Mouse (Mus musculus) lung, postnatal 14 days (tissue): ENCODE data around the gene Fgd3.

Experiments
- DNase-seq: peaks from one replicate; pipeline ENCODE4 v3.0.0; 2021

Gene Fgd3

GRCm38 (mm10) chr13:49247232-49247739 lies 72.8 kb downstream of the Fgd3 start:
- DNase-seq, result no peak

- no peak for DNase-seq
These were observed 73.5 kb downstream of the Fgd3 start for GRCm38 (mm10) chr13:49246626-49247025.

GRCm38 (mm10) chr13:49246011-49246410 lies 74.1 kb downstream of the Fgd3 start:
- DNase-seq, result no peak

- no peak for DNase-seq
These were observed 74.9 kb downstream of the Fgd3 start for GRCm38 (mm10) chr13:49245251-49245650.

DNA sequence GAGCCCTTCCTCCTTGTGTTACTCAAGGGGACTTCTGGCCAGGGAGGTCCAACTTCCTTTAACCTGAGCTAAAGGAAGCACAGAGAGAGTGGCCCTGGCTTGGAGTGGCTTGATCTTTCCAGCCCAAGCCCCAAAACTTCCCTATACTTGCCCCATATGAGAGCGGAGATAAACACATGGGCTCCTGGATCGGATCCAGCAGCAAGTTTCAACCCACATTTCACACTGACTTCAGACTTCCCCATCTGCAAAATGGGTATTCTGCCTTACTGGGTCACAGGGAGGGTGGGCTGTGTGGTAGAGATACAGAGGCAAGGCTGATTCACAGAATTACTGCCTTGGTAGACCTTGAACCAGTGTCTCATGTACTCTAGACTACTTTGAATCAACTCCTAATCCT lies 76.6 kb downstream of the Fgd3 start:
- DNase-seq, result no peak

GRCm38 (mm10) chr13:49242321-49243065 lies 77.6 kb downstream of the Fgd3 start:
- DNase-seq, result peak; percentile 46

DNA sequence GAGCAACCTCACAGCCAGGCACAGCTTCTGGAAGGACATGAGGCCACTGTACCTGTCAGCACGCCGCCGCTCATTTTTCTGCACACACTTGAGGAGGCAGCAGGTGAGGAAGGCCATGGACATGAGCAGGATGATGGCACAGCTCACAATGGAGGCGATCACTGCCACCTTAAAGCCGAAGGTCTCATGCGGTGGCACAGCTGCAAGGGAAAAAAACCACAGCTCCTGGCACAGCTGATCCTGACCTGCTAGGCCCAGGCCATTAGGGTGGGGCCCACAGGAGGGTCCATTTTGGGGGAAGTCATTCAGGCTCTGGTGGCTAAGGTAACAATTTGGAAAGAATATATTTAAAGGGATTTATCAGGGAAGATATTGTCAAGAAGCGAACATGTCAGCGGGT lies 81.4 kb downstream of the Fgd3 start:
- no peak for DNase-seq

DNA sequence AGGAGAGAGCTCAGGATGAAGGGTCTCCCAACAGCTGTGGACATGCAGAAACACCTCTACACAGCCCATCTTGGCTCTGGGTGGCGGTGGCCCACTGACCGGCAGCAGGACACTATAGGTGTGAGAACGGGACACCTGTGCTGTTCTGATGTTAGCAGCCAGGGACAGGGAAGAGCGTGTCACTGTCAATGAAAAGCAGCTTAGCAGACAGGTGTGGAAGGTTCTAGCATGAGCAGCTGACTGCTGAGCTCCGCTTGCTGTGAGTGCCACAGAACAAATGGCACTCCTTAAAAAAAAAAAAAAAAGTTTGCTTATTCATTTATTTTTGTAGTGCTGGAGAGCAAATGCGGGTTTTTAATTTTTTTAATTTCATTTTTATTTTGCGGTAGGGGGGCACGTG lies 82.5 kb downstream of the Fgd3 start:
- no peak for DNase-seq

GRCm38 (mm10) chr13:49234711-49235110 lies 85.4 kb downstream of the Fgd3 start:
- no peak for DNase-seq

DNA sequence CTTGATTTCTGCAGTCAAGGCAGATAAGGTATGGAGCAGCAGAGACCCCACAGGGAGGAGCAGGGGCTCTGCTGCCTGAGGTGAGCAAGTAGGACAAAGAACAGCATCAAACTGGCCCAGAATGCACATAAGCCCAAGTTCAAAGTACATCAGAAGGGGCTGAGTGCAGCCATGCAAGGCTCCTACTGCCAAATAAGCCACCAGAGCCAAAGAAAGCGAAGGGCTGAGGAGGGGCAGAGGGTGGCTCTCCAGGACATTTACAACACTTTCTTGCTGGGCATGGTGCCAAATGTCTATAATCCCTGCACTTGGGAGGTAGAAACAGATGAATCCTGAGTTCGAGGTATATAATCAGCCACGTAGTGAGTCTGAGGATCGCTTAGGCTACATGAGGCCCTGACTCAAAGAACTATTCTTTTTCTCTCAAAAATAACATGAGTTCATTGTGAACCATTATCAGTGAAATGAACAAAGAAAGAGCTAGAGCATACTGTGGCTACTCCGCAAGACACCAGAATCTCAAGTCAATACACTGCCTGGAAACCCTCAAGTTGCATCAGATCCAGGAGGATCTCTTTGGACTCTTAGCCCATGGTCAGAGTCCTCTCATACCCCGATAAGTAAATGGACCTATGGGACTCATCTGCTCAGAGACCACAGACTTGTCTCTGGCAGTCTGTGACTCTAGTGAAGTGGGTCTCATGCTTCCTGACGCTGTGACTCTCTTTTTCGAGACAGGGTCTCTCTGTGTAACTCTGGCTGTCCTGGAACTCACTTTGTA lies 86.1 kb downstream of the Fgd3 start:
- DNase-seq, result no peak

- no peak for DNase-seq
These were observed 94.5 kb downstream of the Fgd3 start for GRCm38 (mm10) chr13:49225633-49226032.

DNA sequence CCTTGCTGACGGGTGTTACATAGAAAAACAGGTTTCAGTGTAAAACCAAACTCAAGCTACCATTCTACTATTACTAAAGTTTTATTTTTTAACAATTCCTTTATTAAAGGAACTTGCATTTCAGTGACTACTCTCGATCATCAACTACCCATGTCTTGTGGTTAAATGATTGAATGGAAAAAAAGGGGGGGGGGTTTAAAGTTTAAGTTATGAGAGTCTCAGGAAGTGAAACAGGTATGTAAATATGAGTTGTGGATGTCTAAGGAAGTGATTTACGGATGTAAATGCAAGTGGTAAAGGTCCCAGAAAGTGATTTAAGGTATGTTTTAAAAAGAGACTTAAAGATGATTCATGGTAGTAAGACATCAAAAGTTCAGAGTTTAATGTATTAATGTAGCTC lies 95.0 kb downstream of the Fgd3 start:
- no peak for DNase-seq

DNA sequence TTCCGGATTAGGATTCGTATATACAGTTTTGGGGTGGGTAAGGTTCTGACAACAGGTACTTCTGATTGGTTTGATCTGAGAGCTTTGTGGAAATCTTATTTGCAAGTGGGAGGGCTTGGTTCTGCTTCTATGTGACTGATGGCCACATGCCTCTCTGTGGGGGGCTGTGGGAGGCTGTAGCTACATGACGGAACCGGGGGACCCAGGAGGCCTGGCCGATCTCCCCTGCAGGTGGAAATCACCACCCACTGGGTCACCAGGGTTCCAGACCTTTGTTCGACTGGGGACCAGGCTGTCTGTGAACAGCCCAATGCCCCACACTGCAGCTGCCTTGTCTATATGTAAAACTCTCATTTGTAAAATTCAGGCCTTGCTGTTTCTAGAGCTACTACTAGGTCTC lies 95.4 kb downstream of the Fgd3 start:
- no peak for DNase-seq

GRCm38 (mm10) chr13:49224314-49224713 lies 95.8 kb downstream of the Fgd3 start:
- no peak for DNase-seq

DNA sequence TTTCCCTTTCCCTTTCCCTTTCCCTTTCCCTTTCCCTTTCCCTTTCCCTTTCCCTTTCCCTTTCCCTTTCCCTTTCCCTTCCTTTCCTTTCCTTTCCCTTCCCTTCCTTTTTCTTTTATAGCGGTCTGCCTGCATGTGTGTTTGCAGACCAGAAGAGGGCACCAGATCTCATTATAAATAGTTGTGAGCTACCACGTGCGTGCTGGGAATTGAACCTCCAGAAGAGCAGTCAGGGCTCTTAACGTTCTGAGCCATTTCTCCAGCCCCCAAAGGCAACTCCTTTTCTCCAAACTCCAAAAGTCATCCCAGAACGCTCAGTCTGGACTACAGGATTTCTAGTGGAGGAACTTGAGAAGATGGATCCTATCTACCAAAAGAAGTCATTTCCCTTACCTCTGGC lies 99.2 kb downstream of the Fgd3 start:
- no peak for DNase-seq

DNA sequence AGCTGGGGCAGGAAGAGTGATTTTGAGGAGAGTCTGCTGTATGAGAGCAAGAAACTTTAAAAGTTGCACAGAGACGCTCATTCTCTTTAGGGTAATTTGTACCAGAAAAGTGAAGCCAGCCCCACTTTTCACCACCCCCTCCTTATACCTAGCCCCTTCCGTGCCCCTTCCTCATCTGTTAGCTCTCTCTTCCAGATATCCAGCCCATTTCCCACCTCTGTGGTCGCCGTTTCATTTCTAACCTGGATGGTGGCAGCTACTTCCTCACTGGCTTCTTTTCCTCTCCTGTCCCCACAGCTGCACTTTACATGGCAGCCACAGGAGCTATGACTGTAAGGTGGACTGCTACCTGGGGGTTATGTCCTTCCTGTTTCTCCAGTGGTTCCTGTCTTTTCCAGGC lies 100.7 kb downstream of the Fgd3 start:
- DNase-seq, result no peak

- DNase-seq, result no peak
These were observed 101.5 kb downstream of the Fgd3 start for GRCm38 (mm10) chr13:49218651-49219050.

DNA sequence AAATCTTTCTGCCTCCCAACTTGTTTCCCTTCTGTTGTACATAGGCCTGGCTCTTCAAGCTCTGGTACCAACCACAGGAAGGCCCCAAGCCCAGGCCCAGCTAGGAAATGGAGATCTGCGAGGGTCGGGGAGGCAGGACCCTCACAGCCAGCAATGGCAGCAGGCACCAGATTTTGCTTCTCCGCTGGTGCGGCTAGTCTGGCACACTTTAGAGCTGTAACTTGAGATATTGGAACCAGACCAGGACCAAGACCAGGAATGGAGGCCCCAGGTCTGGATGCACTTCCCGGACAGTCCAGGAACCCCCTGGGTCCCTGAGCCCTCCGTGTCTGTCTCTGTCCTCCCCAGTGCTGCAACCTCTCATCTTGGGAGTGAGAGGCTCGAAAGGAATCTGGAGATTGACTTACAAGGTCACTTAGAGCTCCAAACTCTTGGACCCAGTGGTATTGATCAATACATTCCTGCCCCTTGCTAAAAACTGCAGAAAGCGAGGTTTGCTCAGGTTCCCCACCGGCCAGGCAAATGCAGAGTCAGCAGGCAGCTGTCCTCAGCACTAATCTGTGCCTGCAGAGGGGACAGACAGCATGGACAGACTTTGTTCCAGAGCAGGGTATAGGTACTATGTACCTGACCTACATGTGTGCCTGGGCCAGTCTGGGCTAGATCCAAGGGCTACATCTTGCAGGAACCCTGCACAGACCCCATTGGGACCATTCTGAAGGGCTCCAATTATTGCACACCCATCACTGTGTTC lies 103.1 kb downstream of the Fgd3 start:
- no peak for DNase-seq

DNA sequence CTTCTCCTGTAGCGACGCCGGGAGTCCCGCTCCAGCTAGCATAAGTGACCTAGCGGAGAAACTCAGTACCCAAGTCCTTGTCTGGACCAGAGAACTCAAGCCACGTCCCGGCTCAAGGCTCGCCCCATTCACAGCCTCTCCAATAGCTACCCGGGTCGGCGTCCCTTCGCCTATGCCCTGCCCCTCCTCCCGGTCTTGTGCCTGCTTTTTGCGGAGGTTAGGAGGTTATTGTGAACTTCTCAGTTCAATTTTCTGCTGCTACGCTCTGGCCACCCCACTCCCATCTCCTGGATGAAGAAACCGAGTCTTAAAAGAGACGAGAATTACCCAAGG lies 103.9 kb downstream of the Fgd3 start:
- no peak for DNase-seq

GRCm38 (mm10) chr13:49215504-49216219 lies 104.4 kb downstream of the Fgd3 start, which contains the start of gene Card19:
Gene Card19, minus strand, starts transcription at chr13:49216037.
- peak; percentile 99 for DNase-seq

DNA sequence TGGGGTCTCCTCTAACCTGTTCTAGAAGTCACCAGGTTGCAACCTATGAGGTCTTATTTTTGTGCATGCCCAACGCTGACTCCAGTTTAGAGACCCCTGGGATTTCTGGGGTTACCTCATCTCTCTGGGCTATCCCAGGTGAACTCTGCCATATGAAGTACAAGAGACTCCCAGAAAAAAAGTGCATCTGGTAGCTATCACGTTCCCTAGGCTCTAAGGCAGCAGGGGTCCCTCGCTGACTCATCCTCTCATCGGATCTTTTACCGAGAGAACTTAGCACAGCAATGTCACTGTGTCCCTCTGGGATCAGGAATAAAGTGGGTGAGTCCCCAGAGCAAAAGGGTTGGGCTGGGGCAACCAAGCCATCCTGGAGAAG lies 105.0 kb downstream of the Fgd3 start:
- DNase-seq, result no peak

DNA sequence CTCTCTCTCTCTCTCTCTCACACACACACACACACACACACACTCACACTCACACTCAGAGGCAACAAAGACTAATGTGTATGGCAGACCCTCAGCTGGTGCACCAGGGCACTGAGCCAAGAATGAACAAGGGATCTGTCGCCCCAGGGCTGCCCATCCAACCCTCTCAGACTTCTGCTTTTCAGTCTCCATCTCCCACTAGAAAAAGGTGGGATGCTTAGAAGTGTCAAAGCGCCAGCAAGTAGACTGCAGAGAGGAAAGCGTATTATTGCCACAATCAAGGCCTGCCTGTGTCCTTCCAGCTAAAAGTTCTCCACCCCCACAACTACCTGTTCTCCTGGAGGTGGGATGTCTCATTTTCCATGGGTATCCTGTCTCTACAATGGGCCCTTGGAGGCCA lies 105.7 kb downstream of the Fgd3 start:
- no peak for DNase-seq

- peak; percentile 46 for DNase-seq
These were observed 106.6 kb downstream of the Fgd3 start for GRCm38 (mm10) chr13:49213531-49213932.
